Mouse (Mus musculus): ENCODE results near the gene Gm10300. TPM values are rescaled to one million over a fixed set of nuclear protein-coding genes. Genes with fewer than 3 reads are reported as not detected.

Gene Gm10300
- polyA plus RNA-seq, 1 experiment from 2014 or later, result 0.10 TPM

DNA sequence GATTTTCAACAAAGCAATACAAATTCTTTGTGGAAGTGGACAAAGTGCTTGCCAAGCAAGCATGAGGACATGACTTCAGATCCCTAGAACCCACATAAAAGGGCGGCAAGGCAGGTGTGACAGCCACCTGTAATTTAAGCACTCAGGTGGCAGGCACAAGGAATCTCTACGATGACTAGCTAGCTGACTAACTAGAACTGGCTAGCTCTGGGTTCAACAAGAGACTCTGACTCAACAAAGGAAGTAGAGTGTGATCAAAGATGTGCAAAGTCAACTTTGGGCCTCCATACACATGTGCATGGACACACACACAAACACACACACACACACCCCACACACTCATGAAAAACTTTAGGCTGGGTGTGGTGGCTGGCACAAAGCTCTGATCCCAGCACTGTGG lies 35.0 kb upstream of the Gm10300 start:
- H3K4me3 ChIP-seq, result no peak overlapping the region
- H3K4me2 ChIP-seq, result no peak overlapping the region
- no peak for ATAC-seq (ENCODE audit: insufficient number of reproducible peaks, low FRiP score, low TSS enrichment, low read depth)
- H3K27ac ChIP-seq, result no peak overlapping the region
- no peaks in the 10 kb centered on the region for H3K9me3 ChIP-seq
- H3K4me1 ChIP-seq, result no peaks in the 10 kb centered on the region
- no peak overlapping the region for H3K9ac ChIP-seq
- 81% methylated on average over 2 of the region's 2 CpGs for WGBS
- no peaks in the 10 kb centered on the region for H3K27me3 ChIP-seq
- no peaks in the 10 kb centered on the region for H3K36me3 ChIP-seq

DNA sequence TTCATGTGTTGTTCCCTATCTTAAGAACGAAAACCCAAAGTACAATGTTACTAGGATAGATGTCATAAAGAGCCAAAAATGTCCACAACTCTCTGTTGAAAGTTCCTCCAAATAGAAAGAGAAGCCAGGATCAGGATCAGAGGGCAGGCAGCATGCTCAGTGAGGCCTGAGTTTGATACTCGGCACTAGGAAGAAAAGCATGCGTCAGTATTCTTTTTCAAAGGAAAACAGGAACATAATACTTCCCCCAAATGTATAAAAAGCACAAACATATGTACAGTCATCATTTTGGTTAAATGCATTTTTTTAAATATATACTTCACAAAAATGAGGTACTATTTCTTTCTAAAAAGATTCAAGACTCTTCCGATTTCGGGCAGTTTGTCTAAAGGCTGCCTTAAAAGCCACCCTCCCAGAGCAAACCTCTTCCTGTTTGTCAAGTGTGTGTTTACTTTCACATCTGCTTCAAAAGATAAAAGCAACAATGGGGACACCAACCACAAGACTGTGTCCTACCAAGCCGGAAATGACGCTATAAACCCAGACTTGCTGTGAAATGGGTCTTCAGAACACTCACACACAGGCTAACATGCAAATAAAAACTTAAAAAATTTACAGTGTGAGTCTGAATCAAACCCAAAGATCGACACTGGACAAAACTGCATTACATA lies 34.4 kb upstream of the Gm10300 start:
- Histone ChIP-seq H3K4me1 (no peaks in the 10 kb centered on the region), H3K9me3 (no peaks in the 10 kb centered on the region), H3K27me3 (no peaks in the 10 kb centered on the region), H3K9ac (no peak overlapping the region), H3K4me2 (no peak overlapping the region), H3K27ac (no peak overlapping the region), H3K4me3 (no peak overlapping the region), H3K36me3 (no peaks in the 10 kb centered on the region)
- no peak for ATAC-seq (ENCODE audit: insufficient number of reproducible peaks, low FRiP score, low TSS enrichment, low read depth)
- 74% methylated on average over 8 of the region's 8 CpGs for WGBS

DNA sequence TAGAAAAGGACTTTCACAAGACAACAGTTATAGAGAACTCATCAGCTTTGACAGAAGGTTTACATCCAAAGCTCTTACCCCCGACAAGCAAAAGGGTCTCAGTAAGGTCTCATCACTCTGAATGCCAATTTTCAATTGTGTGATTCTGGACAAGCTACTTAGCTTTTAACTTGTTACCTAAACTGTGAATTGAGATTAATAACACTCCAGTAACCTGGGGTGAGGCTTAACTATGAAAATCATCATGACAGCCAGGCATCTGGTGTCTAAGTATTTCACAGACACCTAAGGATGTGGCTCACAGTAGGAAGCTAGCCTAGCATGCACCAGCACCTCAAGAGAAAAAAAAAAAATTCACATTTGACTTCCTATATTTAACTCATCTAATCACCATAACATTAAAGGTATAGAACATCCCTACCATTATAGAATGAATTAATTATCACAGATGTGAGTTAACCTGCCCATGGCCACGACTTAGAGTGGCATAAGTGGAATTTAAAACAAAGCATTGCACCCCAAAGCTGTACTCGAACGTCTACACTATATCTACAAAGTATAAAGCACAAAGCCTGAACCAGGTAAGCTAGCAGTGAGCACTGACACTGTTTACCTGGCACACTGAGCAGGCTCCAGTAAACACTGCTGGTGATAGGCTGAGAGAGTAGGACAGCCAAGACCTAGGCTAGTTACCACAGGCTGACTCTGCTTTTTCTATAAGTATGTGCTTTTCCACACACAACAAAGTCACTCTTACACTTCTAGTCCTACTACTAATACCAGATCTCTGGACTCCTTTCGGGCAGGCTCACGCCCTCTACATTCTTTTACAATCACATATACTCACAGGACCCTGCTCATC lies 32.8 kb upstream of the Gm10300 start:
- H3K9ac ChIP-seq, result no peak overlapping the region
- H3K4me3 ChIP-seq, result no peak overlapping the region
- no peaks in the 10 kb centered on the region for H3K27me3 ChIP-seq
- H3K9me3 ChIP-seq, result no peaks in the 10 kb centered on the region
- H3K36me3 ChIP-seq, result no peaks in the 10 kb centered on the region
- H3K27ac ChIP-seq, result no peak overlapping the region
- ATAC-seq (ENCODE audit: insufficient number of reproducible peaks, low FRiP score, low TSS enrichment, low read depth), result no peak
- WGBS, result 76% methylated on average over 6 of the region's 6 CpGs
- no peaks in the 10 kb centered on the region for H3K4me1 ChIP-seq
- H3K4me2 ChIP-seq, result no peak overlapping the region

DNA sequence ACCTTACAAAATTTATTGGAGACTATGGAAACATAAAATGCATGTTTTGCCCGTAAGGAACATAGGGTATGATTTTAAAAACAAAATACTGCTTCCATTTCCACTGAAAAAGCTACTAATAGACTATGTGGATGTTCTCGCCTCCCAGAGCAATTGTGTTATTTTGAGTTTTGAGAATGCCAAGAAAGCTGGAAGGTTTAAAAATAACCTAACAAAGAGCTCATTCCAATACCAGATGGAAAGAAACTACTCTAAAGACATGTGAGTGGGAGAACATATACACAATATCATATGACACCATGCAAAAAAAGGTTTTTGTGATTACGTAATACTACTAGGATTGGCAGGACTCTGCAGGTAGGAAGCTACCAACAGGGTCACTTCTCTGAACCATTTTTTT lies 30.8 kb upstream of the Gm10300 start:
- Histone ChIP-seq H3K9me3 (no peaks in the 10 kb centered on the region), H3K27ac (no peak overlapping the region), H3K36me3 (no peaks in the 10 kb centered on the region), H3K9ac (no peak overlapping the region), H3K4me3 (no peak overlapping the region), H3K4me2 (no peak overlapping the region), H3K4me1 (peaks cover 4% of the 10 kb centered on the region; the same call in 1 of the 2 replicates), H3K27me3 (no peaks in the 10 kb centered on the region)
- ATAC-seq (ENCODE audit: insufficient number of reproducible peaks, low FRiP score, low TSS enrichment, low read depth), result no peak
- WGBS, result 73% methylated on average over 3 of the region's 3 CpGs

DNA sequence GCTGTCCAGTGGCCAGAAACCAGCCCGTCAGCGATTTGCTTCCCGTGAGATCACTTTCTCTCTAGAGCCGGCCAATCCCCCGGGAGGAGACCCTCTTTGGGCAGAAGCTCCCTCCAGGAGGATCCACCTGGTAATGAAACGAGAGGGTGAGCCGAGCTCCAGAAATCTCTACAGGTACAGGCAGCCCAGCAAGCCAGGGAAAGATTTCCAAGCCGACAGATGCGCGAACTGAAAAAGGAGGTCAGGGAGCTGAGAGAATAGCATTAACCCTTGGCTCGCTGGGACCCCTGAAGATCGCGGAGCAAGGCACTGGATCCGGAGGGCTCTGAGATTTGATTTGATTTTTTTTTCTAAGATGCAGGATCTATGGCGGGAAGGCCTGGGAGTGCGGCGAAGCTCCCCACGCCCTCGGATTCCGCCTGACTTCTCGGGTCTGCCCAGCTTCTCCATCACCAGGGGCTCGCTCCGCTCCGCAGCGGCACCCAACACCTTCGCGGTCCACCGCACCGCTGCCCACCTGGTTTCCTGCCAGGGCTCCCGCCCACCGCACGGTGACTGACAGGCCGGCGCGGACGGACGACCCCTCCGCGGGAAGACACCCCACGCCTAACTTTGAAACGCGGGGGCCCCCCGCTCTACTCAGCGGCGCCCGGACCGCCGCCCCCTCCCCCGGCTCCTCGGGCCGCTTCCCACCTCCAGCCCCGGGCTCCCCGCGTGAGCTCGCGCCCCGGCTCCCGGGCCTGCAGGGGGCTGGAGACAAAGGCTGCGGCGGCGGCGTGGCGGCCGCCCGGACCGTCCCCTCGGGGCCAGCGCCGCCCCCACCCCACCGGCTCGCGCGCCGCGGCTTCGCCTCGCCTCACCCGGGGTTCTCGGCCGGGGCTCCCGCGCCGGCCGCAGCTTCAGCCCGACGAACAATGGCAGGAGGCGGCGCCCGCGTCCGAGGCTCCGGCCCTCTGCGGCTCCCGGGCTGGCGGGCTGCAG lies 26.2 kb upstream of the Gm10300 start:
- H3K9me3 ChIP-seq, result no peaks in the 10 kb centered on the region
- H3K9ac ChIP-seq, result peak overlapping the region; percentile 92
- peak overlapping the region; percentile 93 for H3K4me2 ChIP-seq
- WGBS, result under 1% methylated on average over 90 of the region's 95 CpGs
- peak; percentile 12 for ATAC-seq (ENCODE audit: insufficient number of reproducible peaks, low FRiP score, low TSS enrichment, low read depth)
- peak overlapping the region; percentile 90 for H3K4me3 ChIP-seq
- H3K4me1 ChIP-seq, result peaks cover 10% of the 10 kb centered on the region; the same call in 1 of the 2 replicates
- no peaks in the 10 kb centered on the region for H3K27me3 ChIP-seq
- H3K36me3 ChIP-seq, result no peaks in the 10 kb centered on the region
- peak overlapping the region; percentile 92 for H3K27ac ChIP-seq

DNA sequence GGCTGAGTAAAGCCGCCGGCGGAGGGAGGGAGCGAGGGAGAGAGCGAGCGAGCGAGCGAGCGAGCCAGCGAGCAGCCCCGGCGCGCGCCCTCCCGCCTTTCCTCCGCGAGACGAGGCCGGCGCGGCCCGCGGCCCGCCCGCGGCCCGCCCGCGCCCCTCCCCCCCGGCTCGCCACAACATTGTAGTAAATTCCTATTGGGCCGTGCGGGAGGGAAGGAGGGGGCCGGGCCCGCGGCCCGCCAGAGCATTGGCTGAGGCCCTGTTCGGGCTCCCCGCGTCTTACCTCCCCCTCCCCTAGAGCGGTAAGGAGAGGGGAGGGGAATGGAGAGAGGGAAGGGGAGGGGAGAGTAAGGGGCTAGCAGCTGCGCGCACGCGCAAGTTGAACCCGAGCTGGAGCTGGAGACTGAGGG lies 25.5 kb upstream of the Gm10300 start:
- Histone ChIP-seq H3K36me3 (no peaks in the 10 kb centered on the region), H3K27me3 (no peaks in the 10 kb centered on the region), H3K27ac (peak overlapping the region; percentile 92), H3K9me3 (no peaks in the 10 kb centered on the region), H3K4me1 (peaks cover 10% of the 10 kb centered on the region; the same call in 1 of the 2 replicates), H3K4me2 (peak overlapping the region; percentile 93), H3K9ac (peak overlapping the region; percentile 92), H3K4me3 (peak overlapping the region; percentile 90)
- 3% methylated on average over 27 of the region's 46 CpGs for WGBS
- peak; percentile 99 for ATAC-seq (ENCODE audit: insufficient number of reproducible peaks, low FRiP score, low TSS enrichment, low read depth)

- no peak overlapping the region for H3K27ac ChIP-seq
These were observed 24.8 kb upstream of the Gm10300 start for GRCm38 (mm10) chr4:132049549-132050200.

GRCm38 (mm10) chr4:132051321-132052275 lies 22.9 kb upstream of the Gm10300 start:
- H3K36me3 ChIP-seq, result no peaks in the 10 kb centered on the region
- H3K4me2 ChIP-seq, result no peak overlapping the region
- H3K27me3 ChIP-seq, result no peaks in the 10 kb centered on the region
- 72% methylated on average over 10 of the region's 10 CpGs for WGBS
- no peak overlapping the region for H3K4me3 ChIP-seq
- peaks cover 10% of the 10 kb centered on the region; the same call in 1 of the 2 replicates for H3K4me1 ChIP-seq
- no peak overlapping the region for H3K27ac ChIP-seq
- no peaks in the 10 kb centered on the region for H3K9me3 ChIP-seq
- no peak overlapping the region for H3K9ac ChIP-seq
- ATAC-seq (ENCODE audit: insufficient number of reproducible peaks, low FRiP score, low TSS enrichment, low read depth), result no peak

More at GRCm38 (mm10) chr4:132049549-132050200, 24.8 kb upstream of the Gm10300 start:
- Histone ChIP-seq H3K9me3 (no peaks in the 10 kb centered on the region), H3K4me3 (peak overlapping the region; percentile 90), H3K9ac (no peak overlapping the region), H3K4me2 (peak overlapping the region; percentile 93), H3K27me3 (no peaks in the 10 kb centered on the region), H3K36me3 (no peaks in the 10 kb centered on the region), H3K4me1 (peaks cover 10% of the 10 kb centered on the region; the same call in 1 of the 2 replicates)
- WGBS, result 12% methylated on average over 14 of the region's 15 CpGs
- no peak for ATAC-seq (ENCODE audit: insufficient number of reproducible peaks, low FRiP score, low TSS enrichment, low read depth)

GRCm38 (mm10) chr4:132057311-132057710 lies 17.2 kb upstream of the Gm10300 start:
- Histone ChIP-seq H3K4me1 (no peaks in the 10 kb centered on the region), H3K9me3 (no peaks in the 10 kb centered on the region), H3K27ac (no peak overlapping the region), H3K27me3 (no peaks in the 10 kb centered on the region), H3K4me3 (no peak overlapping the region), H3K4me2 (no peak overlapping the region), H3K9ac (no peak overlapping the region), H3K36me3 (no peaks in the 10 kb centered on the region)
- ATAC-seq (ENCODE audit: insufficient number of reproducible peaks, low FRiP score, low TSS enrichment, low read depth), result no peak

GRCm38 (mm10) chr4:132059541-132059940 lies 15.0 kb upstream of the Gm10300 start:
- Histone ChIP-seq H3K27ac (no peak overlapping the region), H3K9ac (no peak overlapping the region), H3K4me3 (no peak overlapping the region), H3K4me1 (no peaks in the 10 kb centered on the region), H3K27me3 (no peaks in the 10 kb centered on the region), H3K9me3 (no peaks in the 10 kb centered on the region), H3K4me2 (no peak overlapping the region), H3K36me3 (no peaks in the 10 kb centered on the region)
- no peak for ATAC-seq (ENCODE audit: insufficient number of reproducible peaks, low FRiP score, low TSS enrichment, low read depth)
- WGBS, result 92% methylated on average over 2 of the region's 2 CpGs
